Mouse (Mus musculus) hindbrain, embryonic 16.5 days (tissue): ENCODE data around the gene Tnfsf9. TPM values are rescaled to one million over a fixed set of nuclear protein-coding genes. Genes with fewer than 3 reads are reported as not detected.
"Not testable (repeated sequence)": the region's sequence is repeated elsewhere in the genome, so short reads cannot be mapped to it uniquely, and the experiment has no call there.

Experiments used
- ATAC-seq: fragments of 200-750 bp; cut with Nextera tagmentation; 2 replicates; pipeline ENCODE4 v1.8.0; 2017; ENCODE audit warnings: moderate TSS enrichment, moderate library complexity
- H3K27ac ChIP-seq: fragments of 300-500 bp; sonication (generic); 2 replicates; pipeline ENCODE4 v1.5.1; 2014; ENCODE audit warnings: low read depth, mild to moderate bottlenecking, control low read depth, low read length, moderate library complexity
- H3K27me3 ChIP-seq: fragments of 300-500 bp; sonication (generic); replicated peaks from 2 replicates; pipeline ENCODE4 v1.6.1; 2014; ENCODE audit warnings: low read length; ENCODE audit not compliant: control insufficient read depth, insufficient read depth
- H3K36me3 ChIP-seq: fragments of 300-500 bp; sonication (generic); 2 replicates; pipeline ENCODE4 v1.6.1; 2014; ENCODE audit warnings: mild to moderate bottlenecking, low read length, moderate library complexity, mixed read lengths; ENCODE audit not compliant: control insufficient read depth, insufficient read depth
- H3K4me1 ChIP-seq: fragments of 300-500 bp; sonication (generic); 2 replicates; pipeline ENCODE4 v1.6.1; 2014; ENCODE audit warnings: low read depth, low read length; ENCODE audit not compliant: control insufficient read depth, insufficient read depth
- H3K4me2 ChIP-seq: fragments of 300-500 bp; sonication (generic); 2 replicates; pipeline ENCODE4 v1.6.1; 2014; ENCODE audit warnings: mild to moderate bottlenecking, low read length, control low read depth, moderate library complexity
- H3K4me3 ChIP-seq: fragments of 300-500 bp; sonication (generic); 2 replicates; pipeline ENCODE4 v1.5.1; 2014; ENCODE audit warnings: mild to moderate bottlenecking, low read length, control low read depth, moderate library complexity
- H3K9ac ChIP-seq: fragments of 300-500 bp; sonication (generic); 2 replicates; pipeline ENCODE4 v1.6.1; 2014; ENCODE audit warnings: low read depth, mild to moderate bottlenecking, control low read depth, low read length, moderate library complexity
- H3K9me3 ChIP-seq: fragments of 300-500 bp; sonication (generic); 2 replicates; pipeline ENCODE4 v1.6.1; 2014; ENCODE audit warnings: mild to moderate bottlenecking, low read length, moderate library complexity; ENCODE audit not compliant: control insufficient read depth
- WGBS: fragments of 180-500 bp; shearing (Covaris S2); extraction: QIAGEN DNeasy Blood & Tissue Kit; methylation state at CpG from one replicate; pipeline ENCODE4 v1.1.7; 2014; 5-methylcytosine and 5-hydroxymethylcytosine counted together
- polyA plus RNA-seq: library from polyadenylated mRNA; unstranded; fragments of >200 nt; fragmentation: Nextera tagmentation; extraction: Ambion mirVana; gene quantifications from 2 replicates; pipeline ENCODE4 v1.2.1, GENCODE M21; 2015

The Tnfsf9 gene
- polyA plus RNA-seq, 1 experiment from 2014 or later: 9.3 TPM

DNA sequence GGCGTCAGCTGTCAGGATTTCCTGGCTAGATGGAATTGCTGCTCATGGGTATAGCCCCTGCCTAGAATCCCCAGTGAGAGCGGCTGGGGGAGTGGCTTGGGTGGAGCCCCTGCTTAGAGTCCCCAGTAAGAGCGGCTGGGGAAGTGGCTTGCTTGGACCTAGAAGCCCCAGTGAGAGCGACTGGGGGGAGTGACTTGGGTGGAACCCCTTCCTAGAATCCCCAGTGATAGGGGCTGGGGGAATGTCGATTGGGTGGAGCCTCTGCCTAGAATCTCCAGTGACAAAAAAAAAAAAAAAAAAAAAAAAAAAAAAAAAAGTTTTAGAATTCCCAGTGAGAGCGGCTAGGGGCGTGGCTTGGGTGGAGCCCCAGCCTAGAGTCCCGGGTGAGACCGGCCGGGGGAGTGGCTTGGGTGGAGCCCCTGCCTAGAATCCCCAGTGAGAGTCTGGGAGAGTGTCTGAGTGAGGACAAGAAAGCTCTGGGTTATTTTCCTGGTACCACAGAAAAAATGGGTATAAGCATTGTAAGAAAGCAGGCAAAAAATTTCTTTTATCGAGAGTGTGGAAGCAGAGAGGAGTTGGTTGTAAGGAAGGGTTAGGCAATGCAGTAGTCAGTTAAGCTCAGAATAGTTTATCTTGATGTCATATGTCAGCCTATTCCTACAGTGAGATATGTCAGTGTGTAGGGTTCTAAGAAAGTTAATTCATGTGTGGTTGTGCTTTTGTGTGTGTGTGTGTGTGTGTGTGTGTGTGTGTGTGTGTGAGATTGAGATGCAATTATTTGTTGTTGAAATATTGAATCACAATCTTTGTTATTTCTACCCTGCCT lies 13.6 kb downstream of the Tnfsf9 start:
- ATAC-seq: peak; percentile 48; the same call in 1 of the 2 replicates
- H3K4me2 ChIP-seq: peak overlapping the region; percentile 1; the same call in 1 of the 2 replicates
- no peak overlapping the region for H3K27ac ChIP-seq
- H3K9ac ChIP-seq: no peak overlapping the region
- no peaks in the 10 kb centered on the region for H3K4me1 ChIP-seq
- H3K27me3 ChIP-seq: no peaks in the 10 kb centered on the region
- H3K4me3 ChIP-seq: no peak overlapping the region
- H3K36me3 ChIP-seq: no peaks in the 10 kb centered on the region
- WGBS: 1% methylated on average over 11 of the region's 11 CpGs
- H3K9me3 ChIP-seq: no peaks in the 10 kb centered on the region

DNA sequence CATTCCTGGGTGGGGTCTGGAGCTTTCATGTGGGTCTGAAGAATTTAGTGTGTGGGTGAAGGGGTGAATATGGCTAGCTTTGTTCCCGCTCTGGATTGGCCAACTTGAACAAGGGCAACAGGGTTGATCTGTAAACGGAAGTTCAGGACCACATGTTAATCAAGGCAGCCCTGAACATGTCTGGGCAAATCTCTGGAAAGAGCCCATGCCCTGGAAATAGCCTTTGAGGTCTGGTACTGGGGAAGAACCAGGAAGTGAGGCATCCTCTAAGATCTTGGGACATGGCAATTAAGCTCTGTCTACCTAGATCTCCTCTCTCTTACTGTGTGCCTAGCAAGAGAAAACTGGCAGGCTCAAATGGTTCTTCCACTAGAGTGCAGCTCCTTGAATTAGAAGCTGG lies 16.7 kb downstream of the Tnfsf9 start:
- Histone ChIP-seq H3K4me2 (no peak overlapping the region), H3K36me3 (no peaks in the 10 kb centered on the region), H3K4me1 (no peaks in the 10 kb centered on the region), H3K9ac (no peak overlapping the region), H3K27ac (no peak overlapping the region), H3K4me3 (no peak overlapping the region), H3K9me3 (no peaks in the 10 kb centered on the region), H3K27me3 (no peaks in the 10 kb centered on the region)
- no peak for ATAC-seq
- 97% methylated on average over 2 of the region's 2 CpGs for WGBS

DNA sequence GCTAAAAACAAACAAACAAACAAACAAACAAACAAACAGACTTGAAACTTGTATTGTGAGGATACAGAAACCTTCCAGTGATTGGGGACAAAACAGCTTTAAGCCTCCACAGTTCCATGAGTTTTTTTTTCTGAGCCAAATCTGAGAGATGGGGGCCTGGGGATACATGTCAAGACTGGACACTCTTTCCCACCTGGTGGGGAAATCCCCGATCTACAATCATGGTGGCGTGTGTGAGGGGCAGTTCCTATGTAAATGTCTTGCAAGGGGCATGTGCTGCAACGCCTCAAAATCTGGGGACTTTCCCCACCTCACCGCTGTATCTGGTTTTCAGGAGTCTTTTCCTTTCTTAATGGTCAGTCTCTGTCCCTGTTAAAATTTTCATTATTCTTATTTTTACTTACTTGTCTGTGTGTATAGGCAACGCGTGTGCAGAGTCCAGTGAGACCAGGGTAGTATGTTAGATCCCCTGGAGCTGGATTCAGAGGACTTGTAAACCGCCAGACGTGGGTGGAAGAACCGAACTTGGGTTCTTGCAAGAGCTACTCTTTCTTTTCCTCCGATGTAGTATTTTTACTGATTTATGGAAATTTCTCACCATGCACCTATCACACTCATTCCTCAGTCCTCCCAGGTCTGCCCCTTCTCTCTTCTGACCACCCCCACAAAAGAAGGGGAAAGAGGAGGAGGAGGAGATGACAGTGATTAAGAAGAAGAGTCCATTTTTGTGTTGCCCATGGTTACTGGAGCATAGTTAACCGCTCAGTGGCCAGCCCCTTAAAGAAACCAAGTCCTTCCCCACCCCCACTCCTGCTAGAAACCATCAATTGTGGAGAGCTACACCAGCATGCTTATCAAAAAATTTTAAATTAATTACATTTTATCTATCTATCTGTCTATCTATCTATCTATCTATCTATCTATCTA lies 18.3 kb downstream of the Tnfsf9 start:
- Histone ChIP-seq H3K9me3 (no peaks in the 10 kb centered on the region), H3K27ac (no peak overlapping the region), H3K4me1 (no peaks in the 10 kb centered on the region), H3K4me3 (no peak overlapping the region), H3K4me2 (no peak overlapping the region), H3K9ac (no peak overlapping the region), H3K36me3 (no peaks in the 10 kb centered on the region), H3K27me3 (no peaks in the 10 kb centered on the region)
- no peak for ATAC-seq
- 89% methylated on average over 11 of the region's 11 CpGs for WGBS

DNA sequence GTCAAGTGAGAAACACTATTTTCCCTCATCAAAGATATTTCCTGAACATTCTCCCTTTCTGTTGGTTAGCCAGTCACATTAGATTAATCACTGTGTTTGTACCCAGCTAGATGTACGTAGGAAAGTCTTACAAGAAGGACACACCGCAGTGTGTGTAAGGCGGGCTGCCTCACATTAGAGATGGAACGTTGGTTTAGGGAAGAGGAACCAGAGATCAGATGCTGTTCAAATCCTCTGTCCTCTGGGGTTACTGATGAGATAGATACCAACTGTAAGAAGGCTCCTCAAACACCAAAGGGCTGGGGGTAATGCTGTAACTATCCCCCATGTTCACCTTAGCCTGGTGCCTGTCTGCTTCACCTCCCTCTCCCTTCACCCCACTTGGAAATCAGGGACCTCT lies 19.7 kb downstream of the Tnfsf9 start:
- Histone ChIP-seq H3K36me3 (no peaks in the 10 kb centered on the region), H3K4me1 (no peaks in the 10 kb centered on the region), H3K9ac (no peak overlapping the region), H3K9me3 (no peaks in the 10 kb centered on the region), H3K27ac (no peak overlapping the region), H3K4me2 (no peak overlapping the region), H3K27me3 (no peaks in the 10 kb centered on the region), H3K4me3 (no peak overlapping the region)
- WGBS: 82% methylated on average over 4 of the region's 4 CpGs
- ATAC-seq: no peak

DNA sequence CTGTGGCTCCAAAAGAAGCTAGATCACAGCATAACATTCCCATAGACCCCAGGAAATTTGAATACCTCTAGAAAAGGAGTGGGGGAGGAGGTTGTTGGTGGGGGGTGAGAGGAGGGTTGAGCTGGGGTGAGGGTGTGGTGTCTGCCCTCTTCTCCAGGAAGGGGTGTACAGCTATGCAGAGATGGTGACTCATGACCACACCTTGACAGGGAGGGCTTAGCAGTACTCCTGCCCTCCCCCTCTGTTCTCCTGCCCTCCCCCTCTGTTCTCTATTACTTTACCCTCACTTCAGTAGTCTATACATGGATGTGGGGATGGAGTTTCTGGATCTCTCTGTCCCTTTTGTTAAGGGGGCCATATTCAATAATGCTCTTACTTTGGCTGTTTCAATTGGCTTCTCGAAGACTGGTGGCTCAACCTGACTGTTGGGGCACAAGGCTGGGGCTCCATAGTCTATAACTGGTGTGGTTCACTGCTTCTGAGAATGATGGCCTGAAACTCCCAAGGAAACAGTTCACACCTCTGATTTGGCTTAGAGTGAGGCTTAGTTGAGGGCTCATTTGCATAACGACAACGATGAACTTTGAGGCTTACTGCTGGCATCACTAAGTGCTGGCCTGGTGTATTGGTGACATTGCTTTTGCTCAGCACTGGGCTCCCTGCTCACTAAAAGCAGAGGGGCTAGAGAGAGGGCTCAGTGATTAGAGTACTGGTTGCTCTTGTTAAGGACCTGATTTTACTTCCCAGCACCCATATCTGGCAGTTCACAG lies 20.9 kb downstream of the Tnfsf9 start:
- H3K27ac ChIP-seq: no peak overlapping the region
- no peak overlapping the region for H3K4me3 ChIP-seq
- WGBS: 73% methylated on average over 3 of the region's 3 CpGs
- ATAC-seq: no peak
- no peaks in the 10 kb centered on the region for H3K9me3 ChIP-seq
- H3K4me1 ChIP-seq: no peaks in the 10 kb centered on the region
- H3K9ac ChIP-seq: no peak overlapping the region
- H3K27me3 ChIP-seq: no peaks in the 10 kb centered on the region
- no peak overlapping the region for H3K4me2 ChIP-seq
- H3K36me3 ChIP-seq: no peaks in the 10 kb centered on the region

DNA sequence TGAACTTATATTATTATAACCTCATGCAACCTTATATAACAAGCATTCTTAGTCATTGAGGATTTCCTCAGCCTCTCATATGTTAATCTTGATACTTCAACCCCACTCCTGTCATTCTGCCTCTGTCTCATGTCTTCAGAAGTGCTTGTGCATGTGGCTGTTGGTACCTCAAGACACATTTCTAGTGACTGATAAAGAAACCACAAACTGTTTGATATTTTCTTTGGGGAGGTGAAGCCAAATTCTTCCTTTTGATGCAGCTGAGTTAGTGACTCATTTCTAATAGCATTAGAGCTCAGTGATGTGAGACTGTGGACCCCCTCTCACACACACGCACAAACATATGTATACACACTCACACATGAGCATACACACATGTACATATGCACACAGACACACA lies 26.7 kb downstream of the Tnfsf9 start:
- Histone ChIP-seq H3K9ac (no peak overlapping the region), H3K4me1 (no peaks in the 10 kb centered on the region), H3K9me3 (no peaks in the 10 kb centered on the region), H3K27me3 (no peaks in the 10 kb centered on the region), H3K4me3 (no peak overlapping the region), H3K4me2 (no peak overlapping the region), H3K36me3 (no peaks in the 10 kb centered on the region), H3K27ac (no peak overlapping the region)
- WGBS: 87% methylated on average over 1 of the region's 1 CpGs
- ATAC-seq: no peak

DNA sequence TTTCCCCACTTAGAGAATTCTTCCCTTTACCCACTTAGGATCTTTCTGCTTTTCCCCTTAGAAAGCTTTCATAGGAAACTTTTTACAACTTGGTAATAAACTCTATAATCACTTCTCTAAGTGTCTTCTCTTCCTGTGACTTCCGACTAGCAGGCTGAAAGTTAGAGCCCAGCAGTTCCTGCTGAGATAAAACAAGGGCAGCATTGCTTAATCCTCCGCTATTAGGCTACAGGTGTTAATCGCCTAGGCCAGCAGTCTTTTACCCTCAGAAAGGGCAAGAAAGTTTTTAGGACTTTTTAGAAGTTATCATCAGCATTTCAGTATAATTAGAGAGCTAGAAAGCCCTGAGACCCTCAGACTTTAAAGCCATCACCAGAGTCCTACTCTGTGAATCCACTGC lies 28.9 kb downstream of the Tnfsf9 start:
- not testable (repeated sequence) for H3K9me3 ChIP-seq, H3K27me3 ChIP-seq, ATAC-seq, H3K4me1 ChIP-seq, H3K4me2 ChIP-seq, H3K9ac ChIP-seq, H3K4me3 ChIP-seq, H3K36me3 ChIP-seq, H3K27ac ChIP-seq
- 33% methylated on average over 3 of the region's 3 CpGs for WGBS

DNA sequence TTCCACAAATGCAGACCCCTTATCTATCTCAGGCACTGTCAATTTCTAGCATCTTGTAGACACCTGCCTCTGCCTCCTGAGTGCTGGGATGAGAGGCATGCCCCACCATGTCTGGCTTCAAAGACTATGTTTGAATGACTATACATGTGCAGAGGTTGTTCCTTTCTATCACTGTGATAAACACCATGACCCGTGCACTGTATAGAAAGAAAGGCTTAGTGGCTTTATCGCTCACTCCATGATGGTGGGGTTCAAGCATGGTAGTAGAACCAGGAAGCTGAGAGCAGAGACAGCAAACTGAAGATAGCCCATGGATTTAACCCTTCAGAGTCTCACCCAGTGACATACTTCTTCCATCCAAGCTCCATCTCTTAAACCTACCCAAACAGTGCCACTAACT lies 29.6 kb downstream of the Tnfsf9 start:
- no peaks in the 10 kb centered on the region for H3K36me3 ChIP-seq
- H3K4me1 ChIP-seq: no peaks in the 10 kb centered on the region
- H3K27me3 ChIP-seq: no peaks in the 10 kb centered on the region
- 78% methylated on average over 2 of the region's 2 CpGs for WGBS
- no peaks in the 10 kb centered on the region for H3K9me3 ChIP-seq
- H3K27ac ChIP-seq: no peak overlapping the region
- ATAC-seq: no peak
- no peak overlapping the region for H3K9ac ChIP-seq
- no peak overlapping the region for H3K4me3 ChIP-seq
- H3K4me2 ChIP-seq: no peak overlapping the region

DNA sequence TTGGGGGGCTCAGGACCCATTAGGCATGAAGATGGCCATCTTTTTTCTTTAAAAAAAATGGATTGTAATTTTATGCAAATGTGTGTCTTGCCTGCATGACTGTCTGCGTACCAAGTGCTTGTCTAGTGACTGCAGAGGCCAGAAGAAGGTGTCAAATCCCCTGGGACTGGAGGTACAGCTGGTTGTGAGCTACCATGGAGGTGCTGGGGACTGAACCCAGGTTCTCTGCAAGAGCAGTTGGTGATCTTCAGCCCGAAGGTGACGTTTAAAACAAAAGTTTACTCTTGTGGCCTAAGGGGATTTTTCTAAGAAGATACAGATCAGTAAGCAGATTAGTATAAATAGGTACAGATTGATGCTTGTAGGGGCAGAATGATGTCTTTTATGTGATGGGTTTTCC lies 30.5 kb downstream of the Tnfsf9 start:
- WGBS: 85% methylated on average over 3 of the region's 3 CpGs

More for the DNA sequence above, 30.5 kb downstream of the Tnfsf9 start:
- Histone ChIP-seq H3K36me3 (no peaks in the 10 kb centered on the region), H3K4me3 (no peak overlapping the region), H3K4me2 (no peak overlapping the region), H3K9ac (no peak overlapping the region), H3K27me3 (no peaks in the 10 kb centered on the region), H3K9me3 (no peaks in the 10 kb centered on the region), H3K4me1 (no peaks in the 10 kb centered on the region), H3K27ac (no peak overlapping the region)
- ATAC-seq: no peak
